Mouse (Mus musculus) cerebellum, adult 2 months (tissue): ENCODE results near the gene Olfr109. TPM values are rescaled to one million over a fixed set of nuclear protein-coding genes. Genes with fewer than 3 reads are reported as not detected.

Experiments
- DNase-seq, 2 experiments: peaks; one replicate each; pipeline ENCODE4 v3.0.0; 2021
- H3K27ac ChIP-seq: fragments of 200-500 bp; 2 replicates; pipeline ENCODE4 v1.5.1; 2012; ENCODE audit warnings: low read length, control low read depth, inconsistent platforms; ENCODE audit not compliant: insufficient read depth
- H3K27me3 ChIP-seq: fragments of 200-500 bp; 2 replicates; pipeline ENCODE4 v1.6.1; 2012; ENCODE audit warnings: inconsistent platforms, mild to moderate bottlenecking, low read length, moderate library complexity; ENCODE audit not compliant: control insufficient read depth, insufficient read depth
- H3K4me1 ChIP-seq: fragments of 200-500 bp; 2 replicates; pipeline ENCODE4 v1.6.1; 2011; ENCODE audit warnings: low read length; ENCODE audit not compliant: control insufficient read depth, insufficient read depth
- H3K4me3 ChIP-seq: fragments of 200-500 bp; replicated peaks from 2 replicates; pipeline ENCODE3; 2011; ENCODE audit warnings: mild to moderate bottlenecking, low read depth, low read length, control low read depth; ENCODE audit not compliant: insufficient read depth
- CTCF ChIP-seq: fragments of 200-500 bp; IDR thresholded peaks from 2 replicates; pipeline ENCODE4 v1.5.1; 2011; ENCODE audit warnings: low read depth, mild to moderate bottlenecking, control low read depth, low read length, moderate library complexity, borderline replicate concordance; ENCODE audit not compliant: insufficient read depth
- POLR2A ChIP-seq: fragments of 200-500 bp; IDR thresholded peaks from 2 replicates; pipeline ENCODE4 v1.6.1; 2011; ENCODE audit warnings: low read length, control low read depth, borderline replicate concordance; ENCODE audit not compliant: insufficient read depth
- WGBS: fragments of 180-500 bp; shearing (Covaris S2); methylation state at CpG from one replicate; pipeline ENCODE4 v1.1.7; 2018; 5-methylcytosine and 5-hydroxymethylcytosine counted together
- polyA plus RNA-seq: library from polyadenylated mRNA; depleted of rRNA; stranded (reverse); fragments of >200 nt; gene quantifications from 2 replicates; pipeline ENCODE4 v1.2.3, GENCODE M21; 2012; rRNA removed

Gene Olfr109
- not detected in 2 replicates for polyA plus RNA-seq

DNA sequence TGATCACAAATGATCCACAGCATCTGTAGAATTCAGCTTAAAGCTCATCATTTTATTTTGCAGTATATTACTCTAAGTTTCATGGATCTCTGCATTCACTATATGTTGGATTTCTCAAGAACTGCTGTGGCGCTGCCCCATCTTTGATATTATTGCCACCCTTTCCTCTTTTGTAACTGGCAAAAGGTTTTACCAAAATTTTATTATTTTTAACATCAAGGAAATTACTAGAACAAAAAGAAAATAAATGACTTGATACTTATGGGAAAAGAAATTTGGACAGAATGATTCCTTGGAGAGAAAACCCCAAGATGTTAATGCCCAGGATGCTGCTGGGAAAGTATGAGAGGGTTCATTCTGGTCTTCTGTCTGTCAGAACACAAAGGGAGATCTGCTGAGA, at the start of gene Olfr109:
Olfr109 (plus strand) TSS at position 301 of the 400 bp plus-strand sequence.
- Histone ChIP-seq H3K27ac (no peak within 1 kb of the TSS), H3K27me3 (no peaks in the 10 kb centered on the region), H3K4me1 (no peaks in the 10 kb centered on the region), H3K4me3 (no peak within 1 kb of the TSS)
- 94% methylated on average over 1 of the region's 1 CpGs for WGBS
- TF ChIP-seq POLR2A (no peak), CTCF (no peak)
- no peak for DNase-seq

DNA sequence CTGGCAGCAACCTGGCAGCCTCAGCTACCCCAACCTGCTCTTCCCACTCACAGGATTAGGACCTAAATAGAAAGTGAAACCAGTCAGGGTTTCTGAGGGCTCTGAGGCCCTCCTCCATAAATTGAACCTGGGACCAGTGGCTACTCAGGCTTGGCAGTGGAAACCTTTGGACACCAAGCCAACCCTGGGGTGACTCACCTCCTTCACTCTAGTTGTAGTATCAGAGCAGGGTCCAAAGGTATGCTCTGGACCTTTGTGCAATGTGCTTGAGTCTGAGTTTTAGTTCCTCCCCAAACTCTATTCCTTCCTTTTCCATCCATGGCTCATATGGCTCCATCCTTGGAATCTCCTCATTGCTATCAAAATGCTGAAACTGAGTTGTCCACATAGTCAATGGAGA, 45.3 kb upstream of the Olfr109 start:
- H3K4me3 ChIP-seq, result no peak overlapping the region
- no peaks in the 10 kb centered on the region for H3K27me3 ChIP-seq
- no peak for DNase-seq
- TF ChIP-seq CTCF (no peak), POLR2A (no peak)
- no peak overlapping the region for H3K27ac ChIP-seq
- no peaks in the 10 kb centered on the region for H3K4me1 ChIP-seq

DNA sequence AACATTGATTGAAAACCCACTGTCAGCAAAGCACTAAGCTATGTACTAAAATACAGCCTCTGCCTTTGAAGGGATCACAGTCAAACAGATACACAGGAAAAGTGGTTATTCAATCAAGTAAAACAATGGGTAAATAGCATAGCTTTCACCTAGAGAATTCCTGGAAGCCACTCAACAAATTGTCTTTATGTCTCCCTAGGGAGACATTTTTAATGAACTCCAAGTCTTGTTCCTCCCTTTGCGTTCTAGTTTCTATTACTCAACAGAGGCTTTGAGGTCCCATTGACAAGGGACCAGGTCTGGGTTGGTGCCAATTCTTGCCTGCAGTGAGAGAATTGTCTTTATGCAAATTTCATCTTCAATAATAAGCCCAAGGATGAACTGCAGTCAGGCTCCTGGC, 13.5 kb upstream of the Olfr109 start, which contains the start of gene Olfr108:
Olfr108 (plus strand) TSS at position 301 of the 400 bp plus-strand sequence.
- Histone ChIP-seq H3K27ac (no peak within 1 kb of the TSS), H3K4me3 (no peak within 1 kb of the TSS), H3K27me3 (no peaks in the 10 kb centered on the region), H3K4me1 (no peaks in the 10 kb centered on the region)
- WGBS, result 17% methylated on average over 1 of the region's 1 CpGs
- DNase-seq, result no peak
- TF ChIP-seq POLR2A (no peak), CTCF (no peak)

DNA sequence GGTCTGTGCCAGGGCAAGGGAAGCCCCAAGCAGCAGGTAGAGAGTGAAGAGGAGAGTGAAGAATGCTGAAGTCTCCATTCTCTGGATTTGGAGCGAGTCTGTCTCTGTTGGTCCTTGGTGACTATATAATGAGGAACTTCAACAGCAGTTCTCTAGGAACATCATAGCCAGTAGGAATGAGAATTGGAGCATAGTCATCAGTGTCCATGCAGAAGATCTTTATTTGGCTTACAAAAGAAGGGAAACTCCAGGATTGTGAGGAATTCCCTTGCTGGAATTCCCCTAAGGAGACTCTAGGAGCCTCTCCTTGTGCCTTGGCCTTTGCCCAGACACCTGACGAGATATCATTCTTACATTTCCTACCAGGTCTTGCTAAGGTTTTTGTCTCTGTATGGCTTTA, 24.7 kb downstream of the Olfr109 start, which contains the start of gene H2-M2:
H2-M2 (minus strand) TSS at position 101 of the 400 bp plus-strand sequence.
- 73% methylated on average over 2 of the region's 2 CpGs for WGBS
- Histone ChIP-seq H3K4me3 (no peak within 1 kb of the TSS), H3K4me1 (no peaks in the 10 kb centered on the region), H3K27ac (no peak within 1 kb of the TSS), H3K27me3 (no peaks in the 10 kb centered on the region)
- DNase-seq, result no peak
- TF ChIP-seq CTCF (no peak), POLR2A (no peak)

DNA sequence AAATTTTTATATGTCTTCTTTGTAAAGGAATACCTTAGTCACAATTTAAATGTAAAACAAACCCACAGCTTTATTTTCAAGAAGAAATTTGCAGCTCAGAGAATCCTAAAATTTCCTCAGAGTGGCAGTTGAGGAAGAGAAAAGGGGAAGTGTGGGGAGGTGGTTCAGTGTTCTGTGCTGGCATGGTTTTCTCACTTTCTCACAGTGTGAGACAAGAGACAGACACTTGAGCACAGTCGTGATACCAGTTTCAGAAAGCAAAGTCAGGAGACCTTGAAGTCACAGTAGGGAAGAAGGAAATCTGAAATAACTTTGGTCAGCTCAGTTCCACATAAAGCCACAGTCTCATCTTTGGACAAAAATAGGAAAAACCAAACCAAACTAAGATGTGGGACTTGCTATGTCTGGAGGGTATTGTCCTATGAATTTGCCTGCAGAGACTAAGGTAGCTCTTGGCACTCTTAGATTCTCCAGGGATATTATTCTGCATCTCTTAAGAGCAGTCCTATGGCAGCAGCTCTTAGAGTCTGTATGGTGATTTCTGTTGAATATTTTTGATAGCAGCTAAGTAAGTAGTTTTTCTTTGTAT, 33.3 kb downstream of the Olfr109 start, which contains the start of gene Olfr110:
Olfr110 (plus strand) TSS at position 539 of the 589 bp plus-strand sequence.
- Histone ChIP-seq H3K4me1 (no peaks in the 10 kb centered on the region), H3K4me3 (no peak within 1 kb of the TSS), H3K27me3 (no peaks in the 10 kb centered on the region), H3K27ac (no peak within 1 kb of the TSS)
- no peak for DNase-seq
- no peak for TF ChIP-seq CTCF
- TF ChIP-seq POLR2A, result no peak
- 38% methylated on average over 1 of the region's 1 CpGs for WGBS

DNA sequence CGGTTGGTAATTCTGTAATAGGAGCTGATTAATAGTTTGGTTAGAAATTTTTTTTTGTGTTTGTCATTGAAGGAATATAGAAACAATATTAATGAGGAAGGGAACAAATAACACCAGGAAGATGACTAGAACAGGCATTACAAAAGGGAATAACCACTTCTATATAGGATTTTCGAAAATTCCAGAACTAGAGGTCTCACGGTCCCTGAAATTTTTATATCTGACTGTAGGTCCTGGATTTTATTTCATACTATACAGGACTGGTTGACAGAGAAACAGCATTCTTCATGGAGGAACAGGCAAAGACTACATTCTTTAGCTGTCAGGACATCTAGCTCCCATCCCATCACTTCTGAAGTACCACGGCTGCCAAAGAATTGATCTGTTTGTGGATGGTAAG, 49.0 kb downstream of the Olfr109 start, which contains the start of gene Olfr111:
Olfr111 (plus strand) TSS at position 301 of the 400 bp plus-strand sequence.
- no peaks in the 10 kb centered on the region for H3K27me3 ChIP-seq
- TF ChIP-seq POLR2A, result no peak
- TF ChIP-seq CTCF, result no peak
- 90% methylated on average over 4 of the region's 4 CpGs for WGBS
- no peak within 1 kb of the TSS for H3K27ac ChIP-seq
- no peak within 1 kb of the TSS for H3K4me3 ChIP-seq
- H3K4me1 ChIP-seq, result no peaks in the 10 kb centered on the region
- no peak for DNase-seq

Other genes starting within 250 kb of the Olfr109 start
- 0.03 TPM in 1 of 2 replicates, not detected in the other for gene Olfr95, start 245.8 kb upstream of the Olfr109 start, polyA plus RNA-seq
- gene Olfr96, start 238.8 kb upstream of the Olfr109 start, polyA plus RNA-seq, result not detected in 2 replicates
- not detected in 2 replicates for gene Olfr97, start 221.6 kb upstream of the Olfr109 start, polyA plus RNA-seq
- not detected in 2 replicates for gene Olfr98, start 195.2 kb upstream of the Olfr109 start, polyA plus RNA-seq
- gene H2-M3, start 188.7 kb upstream of the Olfr109 start, polyA plus RNA-seq, result 2.9 and 3.0 TPM in 2 replicates
- not detected in 2 replicates for gene Olfr99, start 175.5 kb upstream of the Olfr109 start, polyA plus RNA-seq
- not detected in 2 replicates for gene Olfr101, start 154.6 kb upstream of the Olfr109 start, polyA plus RNA-seq
- not detected in 2 replicates for gene Olfr102, start 141.9 kb upstream of the Olfr109 start, polyA plus RNA-seq
- not detected in 2 replicates for gene Olfr103, start 119.2 kb upstream of the Olfr109 start, polyA plus RNA-seq
- not detected in 2 replicates for gene Olfr104-ps, start 99.3 kb upstream of the Olfr109 start, polyA plus RNA-seq
- not detected in 2 replicates for gene Olfr105-ps, start 79.9 kb upstream of the Olfr109 start, polyA plus RNA-seq
- gene Olfr106-ps, start 68.5 kb upstream of the Olfr109 start, polyA plus RNA-seq, result not detected in 2 replicates
- gene Olfr107, start 59.7 kb upstream of the Olfr109 start, polyA plus RNA-seq, result not detected in 2 replicates
- gene Olfr108, start 13.4 kb upstream of the Olfr109 start, polyA plus RNA-seq, result not detected in 2 replicates
- not detected in 2 replicates for gene H2-M2, start 24.6 kb downstream of the Olfr109 start, polyA plus RNA-seq
- gene Olfr110, start 33.6 kb downstream of the Olfr109 start, polyA plus RNA-seq, result not detected in 2 replicates
- 0.10 TPM in 1 of 2 replicates, not detected in the other for gene Olfr111, start 49.1 kb downstream of the Olfr109 start, polyA plus RNA-seq
- gene Olfr112, start 110.5 kb downstream of the Olfr109 start, polyA plus RNA-seq, result not detected in 2 replicates
- not detected in 2 replicates for gene Olfr113, start 118.7 kb downstream of the Olfr109 start, polyA plus RNA-seq
- not detected in 2 replicates for gene Olfr114, start 133.8 kb downstream of the Olfr109 start, polyA plus RNA-seq
- not detected in 2 replicates for gene Olfr115, start 168.2 kb downstream of the Olfr109 start, polyA plus RNA-seq
- gene Olfr116, start 168.3 kb downstream of the Olfr109 start, polyA plus RNA-seq, result not detected in 2 replicates
- gene Olfr117, start 204.9 kb downstream of the Olfr109 start, polyA plus RNA-seq, result not detected in 2 replicates
- gene Olfr118, start 208.1 kb downstream of the Olfr109 start, polyA plus RNA-seq, result not detected in 2 replicates
- not detected in 2 replicates for gene Olfr119, start 237.6 kb downstream of the Olfr109 start, polyA plus RNA-seq